Mouse (Mus musculus): ENCODE data around the gene Rab40b.
"Not testable (repeated sequence)": the region's sequence is repeated elsewhere in the genome, so short reads cannot be mapped to it uniquely, and the experiment has no call there.

DNA sequence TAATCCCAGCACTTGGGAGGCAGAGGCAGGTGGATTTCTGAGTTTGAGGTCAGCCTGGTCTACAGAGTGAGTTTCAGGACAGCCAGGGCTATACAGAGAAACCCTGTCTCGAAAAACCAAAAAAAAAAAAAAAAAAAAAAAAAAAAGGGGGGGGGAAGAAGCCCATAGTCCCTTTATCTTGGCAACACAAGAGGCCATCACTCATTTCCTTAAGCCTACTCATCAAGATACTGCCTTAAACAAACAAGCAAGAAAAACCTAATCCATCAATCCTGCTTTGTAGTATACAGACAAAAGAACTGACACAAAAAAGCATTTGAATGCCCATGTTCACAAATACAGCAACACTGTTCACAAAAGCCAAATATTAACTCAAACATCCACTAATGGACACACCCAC, 45.6 kb downstream of the Rab40b start:
- not testable (repeated sequence) for TF ChIP-seq POLR2A (IDR thresholded peaks at IDR 0.05; ENCODE audit: control insufficient read depth in 1 of 2, insufficient read depth in 1 of 2, low read depth in 1 of 2, low read length in 2 of 2, poor library complexity in 1 of 2); CTCF (IDR thresholded peaks at IDR 0.05 in 2 of 3, conservative IDR thresholded peaks at IDR 0.05 in 1 of 3; ENCODE audit: control insufficient read depth in 1 of 3, insufficient read depth in 1 of 3, low read depth in 2 of 3, low read length in 3 of 3, poor library complexity in 1 of 3, severe bottlenecking in 1 of 3); RAD21 (IDR thresholded peaks at IDR 0.05; ENCODE audit: low read depth, low read length); USF1 (IDR thresholded peaks at IDR 0.05; ENCODE audit: low read depth, low read length); NELFE (IDR thresholded peaks at IDR 0.05; ENCODE audit: low read depth, low read length); GABPA (IDR thresholded peaks at IDR 0.05; ENCODE audit: low read depth, low read length); CHD2 (IDR thresholded peaks at IDR 0.05; ENCODE audit: low read length); MXI1 (IDR thresholded peaks at IDR 0.05; ENCODE audit: low read depth, low read length); POLR2AphosphoS5 (IDR thresholded peaks at IDR 0.05; ENCODE audit: borderline replicate concordance, low read depth, low read length); SMC3 (IDR thresholded peaks at IDR 0.05; ENCODE audit: low read depth, low read length); JUND (IDR thresholded peaks at IDR 0.05; ENCODE audit: low read depth, low read length)
- TF ChIP-seq TAL1 (IDR thresholded peaks at IDR 0.05; ENCODE audit: low read length): 0 out of 2 replicates have a peak, but pooled peaks have one; percentile 17
- peak; percentile 56 to 68 for TF ChIP-seq EP300 (IDR thresholded peaks at IDR 0.05; ENCODE audit: low read depth in 1 of 2, low read length in 2 of 2)
- TF ChIP-seq GATA1 (IDR thresholded peaks at IDR 0.05; ENCODE audit: low read depth, low read length): peak; percentile 75
